Mouse (Mus musculus) myocyte (in vitro differentiated cells): ENCODE data around the gene Fgd1.

Source experiments
- CEBPB ChIP-seq: IDR thresholded peaks from 2 replicates; pipeline ENCODE4 v1.6.1; 2011; ENCODE audit warnings: mild to moderate bottlenecking, moderate library complexity; ENCODE audit not compliant: poor library complexity, insufficient read depth, severe bottlenecking
- E2F4 ChIP-seq: IDR thresholded peaks from one replicate; pipeline ENCODE4 v1.6.1; 2011; ENCODE audit warnings: mild to moderate bottlenecking, control low read depth, moderate library complexity; ENCODE audit not compliant: insufficient read depth
- MAX ChIP-seq: IDR thresholded peaks from one replicate; pipeline ENCODE4 v1.6.1; 2011; ENCODE audit warnings: low read depth, mild to moderate bottlenecking, control low read depth
- MYOD1 ChIP-seq, 3 experiments: IDR thresholded peaks; one replicate each; pipeline ENCODE4 v1.6.1; 2011; ENCODE audit warnings: control low read depth in 2 of 3, low read depth in 2 of 3, mild to moderate bottlenecking in 2 of 3, moderate library complexity in 1 of 3; ENCODE audit not compliant: insufficient read length in 2 of 3, control insufficient read depth in 1 of 3
- MYOG ChIP-seq, 3 experiments: IDR thresholded peaks; one replicate each; pipeline ENCODE4 v1.6.1; 2011; ENCODE audit warnings: control low read depth in 2 of 3, low read depth in 2 of 3, mild to moderate bottlenecking in 2 of 3; ENCODE audit not compliant: insufficient read length in 2 of 3, control insufficient read depth in 1 of 3, insufficient read depth in 1 of 3
- POLR2A ChIP-seq: IDR thresholded peaks from one replicate; pipeline ENCODE4 v1.6.1; 2011; ENCODE audit warnings: low read depth, mild to moderate bottlenecking, control low read depth, moderate library complexity; ENCODE audit not compliant: insufficient read length
- POLR2AphosphoS2 ChIP-seq: IDR thresholded peaks from one replicate; pipeline ENCODE4 v1.6.1; 2011; ENCODE audit warnings: low read depth, control low read depth; ENCODE audit not compliant: insufficient read length
- REST ChIP-seq: IDR thresholded peaks from one replicate; pipeline ENCODE4 v1.6.1; 2011; ENCODE audit warnings: mild to moderate bottlenecking, control low read depth, moderate library complexity; ENCODE audit not compliant: insufficient read depth, insufficient read length
- SRF ChIP-seq: IDR thresholded peaks from one replicate; pipeline ENCODE4 v1.6.1; 2011; ENCODE audit warnings: low read depth; ENCODE audit not compliant: control insufficient read depth, insufficient read length
- TCF12 ChIP-seq: IDR thresholded peaks from one replicate; pipeline ENCODE4 v1.6.1; 2011; ENCODE audit warnings: mild to moderate bottlenecking, control low read depth; ENCODE audit not compliant: poor library complexity, insufficient read depth, severe bottlenecking
- TCF3 ChIP-seq: IDR thresholded peaks from one replicate; pipeline ENCODE4 v1.6.1; 2011; ENCODE audit warnings: low read depth, control low read depth; ENCODE audit not compliant: insufficient read length
- USF1 ChIP-seq: IDR thresholded peaks from one replicate; pipeline ENCODE4 v1.6.1; 2011; ENCODE audit warnings: low read depth, mild to moderate bottlenecking, control low read depth, moderate library complexity

DNA sequence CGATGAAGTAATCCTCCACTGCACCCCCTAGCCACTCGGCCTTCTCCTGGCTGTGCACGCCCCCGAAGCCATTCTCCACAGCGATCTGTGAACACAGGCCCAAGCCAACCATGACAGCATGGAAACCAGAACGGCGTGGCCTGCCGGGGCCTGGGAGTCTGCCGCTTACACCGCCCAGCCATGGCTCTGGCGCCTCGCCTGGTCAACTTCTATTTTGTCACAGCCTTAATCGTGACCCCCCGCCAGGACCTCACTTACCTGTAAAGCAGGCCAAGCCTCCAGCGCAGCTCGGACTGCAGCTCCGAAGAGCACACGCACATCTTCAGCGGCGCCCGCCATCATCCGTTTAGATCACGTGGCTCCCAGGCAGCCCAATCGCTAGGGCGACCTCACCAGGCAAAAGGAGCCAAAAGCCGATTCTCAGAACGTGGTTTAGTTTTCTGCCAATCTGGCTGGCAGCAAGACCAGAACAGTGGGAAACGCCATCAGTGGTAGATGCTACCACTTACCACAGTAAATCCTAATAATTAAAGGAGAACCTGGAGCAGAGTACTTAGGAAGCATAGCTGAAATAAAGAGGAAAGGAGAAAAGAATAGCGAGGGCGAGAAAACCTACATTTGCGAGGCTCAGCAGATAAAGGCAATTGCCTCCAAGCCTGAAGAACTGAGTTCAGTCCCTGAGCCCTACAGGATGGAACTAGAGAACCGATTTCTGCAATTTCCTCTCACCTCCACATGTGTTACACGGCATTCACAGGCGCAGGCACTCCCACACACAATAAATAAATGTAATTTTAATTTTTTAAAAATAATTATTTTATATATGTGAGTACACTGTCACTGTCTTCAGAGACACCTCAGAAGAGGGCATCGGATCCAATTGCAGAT is 50.5 kb downstream of the Fgd1 start, which contains the start of gene Tsr2:
- TF ChIP-seq USF1 (peak; percentile 96), POLR2A (peak; percentile 67), E2F4 (peak; percentile 56), TCF12 (no peak), MYOD1 (IDR thresholded peaks at IDR 0.05; ENCODE audit: control insufficient read depth in 1 of 3, insufficient read length in 2 of 3, low read depth in 2 of 3) (no peak), POLR2AphosphoS2 (peak; percentile 54), MYOG (IDR thresholded peaks at IDR 0.05; ENCODE audit: control insufficient read depth in 1 of 3, insufficient read depth in 1 of 3, insufficient read length in 2 of 3, low read depth in 2 of 3) (no peak), MAX (no peak), CEBPB (no peak), SRF (no peak), REST (no peak), TCF3 (no peak)
